Mouse (Mus musculus) embryonic facial prominence, embryonic 13.5 days (tissue): ENCODE results near the gene Shcbp1. TPM values are rescaled to one million over a fixed set of nuclear protein-coding genes. Genes with fewer than 3 reads are reported as not detected.

Experiments
- polyA plus RNA-seq: library from polyadenylated mRNA; unstranded; fragments of >200 nt; fragmentation: Nextera tagmentation; extraction: Ambion mirVana; gene quantifications from 2 replicates; pipeline ENCODE4 v1.2.1, GENCODE M21; 2015

The Shcbp1 gene
- polyA plus RNA-seq, 1 experiment from 2014 or later, result 73.8 TPM

Other genes with a start within 250 kb of the Shcbp1 start
- gene Zfp958, start 166.4 kb downstream of the Shcbp1 start, polyA plus RNA-seq, result 14.3 and 18.5 TPM in 2 replicates